Mouse (Mus musculus): ENCODE data around the gene Creg2.
A peak's percentile ranks its signal among the peaks of the same experiment; 100 is the strongest.
"Not testable (repeated sequence)": the region's sequence is repeated elsewhere in the genome, so short reads cannot be mapped to it uniquely, and the experiment has no call there.

Gene Creg2

GRCm38 (mm10) chr1:39597135-39597534, 54.1 kb downstream of the Creg2 start:
- not testable (repeated sequence) for DNase-seq (ENCODE audit: low read depth)

GRCm38 (mm10) chr1:39593836-39594235, 57.4 kb downstream of the Creg2 start:
- no peak for DNase-seq (ENCODE audit: low read depth)

DNA sequence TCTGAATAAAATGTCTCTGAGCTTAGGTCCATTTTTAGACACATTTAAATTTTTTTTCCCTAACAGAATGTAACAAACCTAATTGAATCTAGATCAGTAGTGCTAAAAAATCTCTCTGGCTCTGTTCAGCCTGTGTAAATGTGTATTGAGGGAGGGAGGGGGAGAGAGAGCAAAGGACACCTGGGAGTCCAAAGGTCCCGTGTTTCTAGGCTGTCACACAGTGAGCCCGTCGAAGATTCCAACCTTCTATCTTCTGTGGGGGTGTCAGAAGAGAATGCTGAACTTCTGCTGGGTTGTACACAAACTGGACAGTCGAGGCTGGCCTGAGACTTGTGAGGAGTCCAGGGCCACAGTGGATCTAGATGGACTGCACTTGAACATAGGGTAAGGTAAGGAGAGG, 59.2 kb downstream of the Creg2 start:
- no peak for DNase-seq (ENCODE audit: low read depth)

- DNase-seq (ENCODE audit: low read depth) = not testable (repeated sequence)
Observed at GRCm38 (mm10) chr1:39591557-39591956, 59.7 kb downstream of the Creg2 start.

DNA sequence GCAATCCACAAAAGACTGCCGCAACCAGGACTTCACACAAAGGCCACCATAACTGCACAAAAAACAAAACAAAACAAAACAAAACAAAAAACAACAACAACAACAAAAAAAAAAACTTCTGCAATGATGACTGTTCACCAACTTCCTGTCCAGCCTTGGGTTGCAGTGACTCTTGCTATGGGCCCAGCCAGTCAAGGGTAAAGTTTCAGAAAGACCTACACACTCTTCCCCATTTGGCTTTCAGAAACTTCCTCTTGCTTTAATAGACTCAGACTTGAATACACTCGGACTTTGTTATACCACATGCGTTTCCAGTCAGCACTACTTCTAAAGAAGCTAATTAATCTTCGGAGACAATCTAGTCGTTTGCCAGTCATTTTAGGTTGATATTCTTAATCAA, 61.1 kb downstream of the Creg2 start:
- no peak for DNase-seq (ENCODE audit: low read depth)

DNA sequence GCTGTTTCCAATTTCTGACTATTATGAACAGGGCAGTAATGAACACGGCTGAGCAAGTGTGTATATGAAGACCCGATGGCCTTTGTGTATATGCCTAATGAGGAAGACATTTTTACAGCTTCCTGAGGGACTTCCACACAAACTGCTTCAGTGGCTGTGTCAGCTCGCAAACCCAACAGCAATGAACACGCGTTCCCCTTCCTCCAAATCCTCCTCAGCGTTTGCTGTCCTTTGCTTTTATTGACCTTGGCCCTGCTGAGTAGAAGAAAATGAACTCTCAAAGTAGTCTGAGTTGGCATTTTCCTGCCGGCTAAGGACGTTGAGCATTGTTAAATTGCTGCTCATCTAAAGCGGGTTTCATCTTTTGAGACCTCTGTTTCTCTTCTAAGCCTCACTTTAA, 65.9 kb downstream of the Creg2 start:
- no peak for DNase-seq (ENCODE audit: low read depth)

DNA sequence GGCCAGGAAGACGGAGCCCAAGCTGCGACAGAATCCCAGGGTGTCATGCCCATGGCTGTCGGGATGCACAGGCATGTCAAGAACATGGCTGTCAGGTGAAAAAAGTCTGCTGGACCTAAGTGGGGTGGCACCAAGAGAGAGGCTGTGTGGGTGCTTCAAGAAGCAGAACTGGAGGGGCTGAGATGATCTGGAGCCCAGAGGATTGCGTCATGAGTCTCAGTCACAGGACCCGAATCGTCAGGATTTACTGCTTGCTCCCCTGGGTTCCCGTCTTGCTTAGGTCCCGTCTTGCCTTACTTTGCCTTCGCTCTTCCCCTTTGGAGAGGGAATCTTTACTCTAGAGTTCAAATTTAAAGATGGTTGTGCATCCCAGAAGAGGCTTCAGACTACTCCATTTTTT, 68.1 kb downstream of the Creg2 start:
- no peak for DNase-seq (ENCODE audit: low read depth)

DNA sequence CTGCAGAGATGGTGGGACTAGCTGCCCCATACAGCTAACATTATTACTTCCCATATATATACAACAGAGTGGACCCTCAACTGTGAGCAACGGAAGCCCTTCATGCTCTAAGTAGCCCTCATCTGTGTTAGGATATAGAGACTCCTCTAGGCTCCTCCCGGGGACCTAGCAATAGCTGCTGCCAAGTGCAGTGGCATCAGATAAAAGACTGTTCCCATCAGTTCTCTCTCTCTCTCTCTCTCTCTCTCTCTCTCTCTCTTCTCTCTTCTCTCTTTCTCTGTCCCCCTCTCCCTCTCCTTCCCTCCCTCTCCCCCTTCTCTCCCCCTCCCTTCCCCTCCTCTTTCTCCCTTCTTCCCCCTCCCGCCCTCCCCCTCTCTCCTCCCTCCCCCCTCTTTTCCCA, 70.1 kb downstream of the Creg2 start:
- no peak for DNase-seq (ENCODE audit: low read depth)

DNA sequence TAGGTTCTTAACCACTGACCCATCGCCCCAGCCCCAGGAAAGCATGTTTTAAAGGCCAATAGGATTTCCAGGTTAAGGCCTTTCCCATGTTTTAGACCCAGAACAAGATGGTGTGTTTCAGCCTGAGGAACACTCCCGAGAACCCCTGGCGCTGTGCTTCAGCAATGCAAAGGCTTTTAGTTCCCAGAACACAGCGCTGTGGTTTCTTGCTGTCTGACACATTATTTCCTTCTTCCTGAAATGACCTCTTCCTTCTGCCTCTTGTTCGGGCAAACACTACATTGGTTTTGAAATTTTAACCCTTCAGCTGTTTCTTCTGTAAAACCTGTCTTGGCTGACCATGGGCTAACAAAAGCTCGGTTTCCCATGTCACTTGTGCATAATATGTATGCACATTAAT, 72.1 kb downstream of the Creg2 start:
- no peak for DNase-seq (ENCODE audit: low read depth)

- peak; percentile 46 for DNase-seq (ENCODE audit: low read depth)
Observed at GRCm38 (mm10) chr1:39578446-39578845, 72.8 kb downstream of the Creg2 start.

GRCm38 (mm10) chr1:39577253-39577705, 74.0 kb downstream of the Creg2 start, which contains the start of gene Rnf149:
TSS of gene Rnf149 (minus strand) at chr1:39577405.
- peak; percentile 98 for DNase-seq (ENCODE audit: low read depth)

DNA sequence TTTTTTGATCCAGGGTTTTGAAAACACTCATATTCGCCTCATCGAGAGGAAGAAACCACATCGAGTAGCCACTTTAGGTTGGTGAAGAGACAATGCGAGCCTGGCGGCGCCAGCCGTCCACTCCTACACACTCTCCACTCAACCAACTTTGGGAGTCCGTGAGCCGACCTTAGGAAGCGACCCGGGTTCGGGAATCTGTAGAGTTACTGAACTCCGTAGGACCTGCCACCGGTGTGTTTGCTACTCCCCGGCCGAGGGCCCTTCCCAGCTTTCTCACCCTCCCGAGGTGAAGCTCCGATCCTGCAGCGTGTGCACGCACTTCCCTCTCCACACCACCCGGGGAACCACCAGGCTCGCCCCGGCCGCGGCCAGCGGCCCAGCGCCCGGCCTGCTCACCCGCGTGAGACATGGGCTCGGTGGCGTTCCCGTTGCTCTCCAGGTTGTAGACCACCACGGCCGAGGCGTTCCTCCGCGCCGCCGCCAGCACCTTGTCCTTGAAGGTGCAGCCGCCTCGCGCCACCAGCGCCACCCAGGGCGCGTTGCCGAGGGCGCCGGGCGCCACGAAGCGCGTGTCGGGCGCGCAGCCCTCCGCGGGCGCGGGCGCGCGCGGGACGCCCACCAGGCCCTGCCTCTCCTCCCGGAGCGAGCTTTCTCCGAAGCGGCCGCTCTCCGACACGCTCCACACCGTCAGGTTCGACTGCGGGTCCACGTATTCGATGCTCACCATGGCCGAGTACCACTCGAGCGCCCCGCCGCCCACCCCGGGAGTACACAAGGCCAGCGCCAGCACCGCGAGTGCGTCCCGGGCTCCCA, 74.6 kb downstream of the Creg2 start:
- peak; percentile 73 for DNase-seq (ENCODE audit: low read depth)

DNA sequence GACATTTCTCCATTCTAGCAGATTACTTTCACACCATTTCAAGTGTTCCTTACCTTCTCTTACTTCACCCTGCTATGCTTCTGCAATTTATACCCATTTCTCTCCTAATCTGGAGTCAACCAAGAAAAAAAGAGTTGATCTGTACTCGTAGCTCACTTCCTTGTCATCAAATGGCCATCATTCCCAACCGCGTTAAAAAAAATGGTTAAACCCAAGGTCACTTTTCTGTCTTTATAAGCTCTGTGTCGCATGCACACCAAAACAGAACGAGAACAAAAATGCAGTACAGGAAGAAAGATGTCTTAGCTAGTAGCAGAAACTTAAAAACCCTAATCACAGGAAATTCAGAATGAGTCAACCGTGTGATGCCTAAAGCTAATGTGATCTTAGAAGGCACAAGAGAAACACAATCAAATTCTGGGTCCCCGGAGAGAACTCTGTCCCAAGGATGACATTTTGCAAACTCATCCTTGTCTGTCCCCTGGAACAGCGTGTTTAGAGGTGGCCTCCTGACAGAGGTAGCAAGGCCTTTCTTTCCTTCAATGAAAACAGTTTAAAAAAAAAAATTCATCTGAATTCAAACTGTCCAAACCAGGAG, 75.4 kb downstream of the Creg2 start:
- no peak for DNase-seq (ENCODE audit: low read depth)

DNA sequence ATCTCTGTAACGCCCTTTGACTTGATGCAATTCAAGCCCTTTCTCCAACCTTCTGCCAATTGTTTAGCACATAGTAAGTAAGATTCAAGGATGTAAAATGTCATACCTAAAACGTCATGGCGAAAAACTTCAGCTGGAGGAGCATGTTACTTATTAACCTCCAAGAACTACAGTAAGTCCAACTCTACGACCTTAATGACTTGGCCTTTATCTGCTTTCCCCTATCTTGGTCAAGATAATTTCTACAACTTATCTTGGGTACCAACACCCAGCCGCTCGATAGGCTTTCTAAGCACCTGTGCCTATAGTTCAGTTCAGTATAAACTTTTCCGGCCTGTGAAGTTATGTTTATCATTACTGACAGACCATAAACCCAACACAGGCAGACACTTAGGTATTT, 77.4 kb downstream of the Creg2 start:
- DNase-seq (ENCODE audit: low read depth) = no peak

DNA sequence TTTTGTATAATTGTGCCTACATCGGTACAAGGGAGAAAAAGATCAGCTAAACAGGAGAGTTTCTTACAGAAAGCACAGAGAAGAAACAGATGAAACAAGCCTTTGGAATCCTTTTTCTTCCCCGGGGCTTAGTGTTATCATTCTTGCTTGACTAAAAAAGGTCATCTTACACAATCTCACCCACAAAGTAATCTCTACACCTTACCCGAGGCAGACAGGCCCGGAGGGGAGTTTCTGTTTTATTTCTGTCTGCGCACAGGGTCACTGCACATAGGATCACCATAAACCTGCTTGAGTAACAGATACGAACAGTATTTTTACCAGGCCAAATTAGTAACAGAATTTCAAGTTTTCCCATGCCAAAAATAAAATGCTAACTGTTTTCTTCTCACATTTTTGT, 79.6 kb downstream of the Creg2 start:
- DNase-seq (ENCODE audit: low read depth) = no peak

All from NIH3T3 (cell line).